Comparison of ENCODE assay signal across 27 mouse cellular contexts in the genomic region with DNA sequence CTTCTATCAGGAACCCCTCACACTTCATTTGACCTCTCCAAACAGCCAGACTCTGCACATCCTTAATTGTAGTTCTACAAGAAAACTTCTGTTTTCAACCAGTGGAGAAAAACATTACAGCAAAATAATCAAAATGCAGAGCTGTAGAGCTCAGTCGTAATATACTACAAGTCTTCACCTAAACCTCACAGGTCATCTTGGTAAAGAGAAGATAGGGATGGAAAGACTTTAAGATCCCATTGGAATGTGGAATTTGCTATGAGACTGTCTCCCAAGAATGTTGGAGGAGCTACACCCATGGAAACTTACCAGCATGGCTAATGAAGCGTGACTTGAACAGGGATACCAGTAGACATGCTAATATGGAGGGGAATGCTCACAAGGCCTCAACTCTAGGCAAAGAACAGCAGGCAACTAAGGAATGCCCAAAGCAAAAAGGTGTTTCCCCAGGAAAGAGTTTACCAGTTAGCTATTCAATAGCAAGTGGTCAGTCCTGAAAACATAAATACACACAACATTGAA. TPM values are rescaled to one million over a fixed set of nuclear protein-coding genes. Genes with fewer than 3 reads are reported as not detected.
"Had no signal": no experiment of that assay in that cellular context is flagged by ENCODE, and none has a peak within 500 bp of the region (broad histone marks: within the 10 kb centered on the region; RNA-seq: fewer than 3 reads in every experiment).

No protein-coding gene starts in this region.

- ATAC-seq: hindbrain, postnatal 0 days; intestine, embryonic 16.5 days had no signal

- H3K4me1 ChIP-seq: heart, embryonic 13.5 days; heart, embryonic 15.5 days; hindbrain, embryonic 13.5 days; hindbrain, embryonic 15.5 days; kidney, embryonic 15.5 days; limb, embryonic 10.5 days; limb, embryonic 12.5 days; liver, embryonic 13.5 days had no signal

- H3K9ac ChIP-seq: heart, embryonic 13.5 days; heart, embryonic 15.5 days; hindbrain, embryonic 13.5 days; hindbrain, embryonic 15.5 days; kidney, embryonic 15.5 days; limb, embryonic 12.5 days; liver, embryonic 13.5 days had no signal

- H3K27ac ChIP-seq: heart, adult 2 months; heart, embryonic 13.5 days; heart, embryonic 15.5 days; hindbrain, embryonic 13.5 days; hindbrain, embryonic 15.5 days; hindbrain, postnatal 0 days; kidney, embryonic 15.5 days; kidney, postnatal 0 days; left cerebral cortex, adult 2 months; limb, embryonic 10.5 days; limb, embryonic 12.5 days; liver, embryonic 13.5 days had no signal

- H3K9me3 ChIP-seq: heart, embryonic 13.5 days; heart, embryonic 15.5 days; hindbrain, embryonic 13.5 days; hindbrain, embryonic 15.5 days; kidney, embryonic 15.5 days; limb, embryonic 10.5 days; limb, embryonic 12.5 days; liver, embryonic 13.5 days had no signal

- H3K4me3 ChIP-seq: heart, adult 2 months; heart, embryonic 13.5 days; heart, embryonic 15.5 days; hindbrain, embryonic 13.5 days; hindbrain, embryonic 15.5 days; kidney, embryonic 15.5 days; left cerebral cortex, adult 2 months; limb, embryonic 10.5 days; limb, embryonic 12.5 days; liver, embryonic 13.5 days had no signal

- H3K27me3 ChIP-seq: heart, embryonic 13.5 days; heart, embryonic 15.5 days; hindbrain, embryonic 13.5 days; hindbrain, embryonic 15.5 days; kidney, embryonic 15.5 days; limb, embryonic 12.5 days; liver, embryonic 13.5 days had no signal

- H3K4me2 ChIP-seq: heart, embryonic 11.5 days; heart, embryonic 13.5 days; heart, embryonic 15.5 days; hindbrain, embryonic 13.5 days; hindbrain, embryonic 15.5 days; kidney, embryonic 15.5 days; limb, embryonic 12.5 days; liver, embryonic 11.5 days; liver, embryonic 13.5 days had no signal

- H3K36me3 ChIP-seq: heart, embryonic 13.5 days; heart, embryonic 15.5 days; hindbrain, embryonic 13.5 days; hindbrain, embryonic 15.5 days; kidney, embryonic 15.5 days; limb, embryonic 10.5 days; limb, embryonic 12.5 days; liver, embryonic 13.5 days had no signal

- DNase-seq: gastrocnemius, postnatal 14 days; gastrocnemius, postnatal 36 days; heart, adult 11 months; heart, adult 2 months; heart, postnatal 14 days; heart, postnatal 36 days; kidney, adult 11 months; kidney, adult 2 months; kidney, adult 9 months; kidney, postnatal 14 days; kidney, postnatal 36 days; layer of hippocampus, adult 9-11 months; liver; liver, embryonic 13.5 days had no signal

RNA-seq across cellular contexts. Expression of a gene that starts 24.2 kb away (rescaled TPM):
- polyA plus RNA-seq: hindbrain, postnatal 0 days had no signal
